Mouse (Mus musculus) bone marrow, adult 2 months (tissue): Measurements from ENCODE around the gene Zpld1. TPM values are rescaled to one million over a fixed set of nuclear protein-coding genes. Genes with fewer than 3 reads are reported as not detected.

Source experiments
- H3K27ac ChIP-seq: fragments of 200-500 bp; 2 replicates; pipeline ENCODE4 v1.5.1; 2012; ENCODE audit warnings: low read depth, mild to moderate bottlenecking, control low read depth, inconsistent platforms, low read length; ENCODE audit not compliant: control insufficient read depth, poor library complexity, insufficient read depth
- H3K4me1 ChIP-seq: fragments of 200-500 bp; 2 replicates; pipeline ENCODE4 v1.6.1; 2011; ENCODE audit warnings: low read length; ENCODE audit not compliant: control insufficient read depth, insufficient read depth
- H3K4me3 ChIP-seq: fragments of 200-500 bp; replicated peaks from 2 replicates; pipeline ENCODE3; 2011; ENCODE audit warnings: mild to moderate bottlenecking, low read depth, low read length, control low read depth; ENCODE audit not compliant: control insufficient read depth
- CTCF ChIP-seq: fragments of 200-500 bp; IDR thresholded peaks from 2 replicates; pipeline ENCODE4 v1.5.1; 2011; ENCODE audit warnings: low read length, control low read depth; ENCODE audit not compliant: control insufficient read depth, insufficient read depth
- POLR2A ChIP-seq: fragments of 200-500 bp; IDR thresholded peaks from 2 replicates; pipeline ENCODE4 v1.6.1; 2011; ENCODE audit warnings: low read depth, mild to moderate bottlenecking, control low read depth, low read length, borderline replicate concordance; ENCODE audit not compliant: control insufficient read depth
- WGBS: fragments of 180-500 bp; shearing (Covaris S2); methylation state at CpG from one replicate; pipeline ENCODE4 v1.1.7; 2018; 5-methylcytosine and 5-hydroxymethylcytosine counted together
- polyA plus RNA-seq: library from polyadenylated mRNA; stranded (reverse); fragments of >200 nt; gene quantifications from 2 replicates; pipeline ENCODE4 v1.2.4, GENCODE M21; 2011; ENCODE audit warnings: low replicate concordance; ENCODE audit not compliant: missing spikeins, insufficient read depth, insufficient read length

Gene Zpld1
- polyA plus RNA-seq, result not detected in 2 replicates

DNA sequence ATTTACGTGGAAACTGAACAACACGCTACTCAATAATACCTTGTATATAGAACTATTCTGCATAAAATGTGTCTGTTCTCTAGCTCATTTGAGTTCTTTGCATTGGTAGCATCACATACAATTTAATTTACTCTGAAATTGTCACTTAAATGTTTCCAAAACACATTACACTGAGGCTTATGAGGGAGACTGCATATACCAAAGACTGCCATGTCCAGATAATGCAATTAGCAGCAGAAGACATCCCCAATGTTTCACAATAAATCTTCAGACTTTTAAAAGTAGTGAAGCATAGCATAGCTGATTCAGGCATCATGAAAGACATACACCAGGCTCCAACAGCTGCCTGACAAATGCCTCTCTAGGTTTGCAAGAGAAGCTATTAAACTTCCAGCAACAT lies at the start of gene Zpld1:
Zpld1 (minus strand) TSS at position 101 of the 400 bp plus-strand sequence.
- H3K4me3 ChIP-seq, result no peak within 1 kb of the TSS
- H3K4me1 ChIP-seq, result no peaks in the 10 kb centered on the region
- no peak within 1 kb of the TSS for H3K27ac ChIP-seq
- TF ChIP-seq POLR2A (no peak), CTCF (no peak)
- WGBS, result 97% methylated on average over 2 of the region's 2 CpGs

GRCm38 (mm10) chr16:55345644-55346043 lies 47.9 kb upstream of the Zpld1 start:
- WGBS, result 79% methylated on average over 3 of the region's 3 CpGs
- no peaks in the 10 kb centered on the region for H3K4me1 ChIP-seq
- TF ChIP-seq CTCF (no peak), POLR2A (no peak)

GRCm38 (mm10) chr16:55321542-55322514 lies 24.0 kb upstream of the Zpld1 start:
- Histone ChIP-seq H3K4me1 (no peaks in the 10 kb centered on the region), H3K4me3 (no peak overlapping the region), H3K27ac (no peak overlapping the region)
- 64% methylated on average over 8 of the region's 8 CpGs for WGBS
- no peak for TF ChIP-seq CTCF

More at GRCm38 (mm10) chr16:55345644-55346043, 47.9 kb upstream of the Zpld1 start:
- Histone ChIP-seq H3K27ac (no peak overlapping the region), H3K4me3 (no peak overlapping the region)

DNA sequence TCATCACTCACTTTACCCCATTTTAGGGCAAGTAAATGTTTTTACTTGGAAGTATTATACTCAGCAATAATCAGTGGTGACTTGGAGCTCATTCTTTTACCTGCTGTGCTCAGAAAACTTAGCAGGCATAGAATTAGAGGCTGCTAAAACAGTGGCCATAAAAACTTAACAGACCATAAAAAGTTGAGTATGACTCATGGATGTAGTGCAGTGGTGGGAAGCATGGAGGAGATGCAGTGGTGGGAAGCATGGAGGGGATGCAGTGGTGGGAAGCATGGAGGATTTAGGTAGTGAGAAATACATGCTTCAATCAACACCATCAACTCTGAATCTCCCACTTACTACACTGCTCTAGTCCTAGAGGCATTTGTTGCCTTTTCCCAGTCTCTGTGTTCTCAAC lies 19.2 kb upstream of the Zpld1 start:
- Histone ChIP-seq H3K27ac (no peak overlapping the region), H3K4me3 (no peak overlapping the region), H3K4me1 (no peaks in the 10 kb centered on the region)
- no peak for TF ChIP-seq POLR2A
- no peak for TF ChIP-seq CTCF

DNA sequence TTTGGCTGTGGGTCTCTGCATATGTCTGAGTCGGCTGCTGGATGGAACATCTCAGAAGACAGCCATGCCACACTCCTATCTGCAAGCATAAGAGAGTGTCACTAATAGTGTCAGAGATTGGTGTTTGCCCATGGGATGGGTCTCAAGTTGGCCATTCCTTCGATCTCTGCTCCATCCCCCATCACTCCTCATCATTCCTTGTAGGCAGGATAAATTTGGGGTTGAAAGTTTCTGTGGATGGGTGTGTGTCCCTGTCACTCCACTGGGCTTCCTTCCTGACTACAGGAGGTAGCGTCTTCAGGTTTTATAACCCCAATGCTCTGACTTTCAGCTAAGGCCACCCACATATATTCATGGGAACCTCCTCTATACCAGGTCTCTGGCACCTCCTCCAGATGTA lies 14.3 kb upstream of the Zpld1 start:
- H3K4me1 ChIP-seq, result no peaks in the 10 kb centered on the region
- no peak overlapping the region for H3K27ac ChIP-seq
- WGBS, result 74% methylated on average over 3 of the region's 3 CpGs
- no peak overlapping the region for H3K4me3 ChIP-seq
- TF ChIP-seq CTCF, result no peak
- TF ChIP-seq POLR2A, result no peak

DNA sequence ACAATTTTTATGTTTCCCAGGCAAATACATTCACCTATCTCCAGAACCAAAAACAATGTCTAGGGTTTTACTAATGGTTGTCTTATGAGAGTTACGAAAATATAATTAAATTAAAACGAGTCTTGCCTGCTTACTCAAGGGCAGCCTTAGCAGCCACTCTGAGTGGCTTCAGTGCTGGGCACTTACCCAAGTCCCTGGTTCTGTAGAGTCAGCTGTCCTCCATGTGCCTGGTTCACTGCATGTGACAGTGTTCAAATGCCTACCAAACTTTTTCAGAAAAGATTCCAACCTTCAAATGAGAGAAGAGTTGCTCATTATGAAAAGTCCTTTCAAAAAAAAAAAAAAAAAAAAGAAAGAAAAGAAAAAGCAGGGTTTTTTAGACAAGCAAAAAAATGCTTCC lies 15.1 kb downstream of the Zpld1 start:
- no peaks in the 10 kb centered on the region for H3K4me1 ChIP-seq
- H3K4me3 ChIP-seq, result no peak overlapping the region
- no peak overlapping the region for H3K27ac ChIP-seq
- TF ChIP-seq POLR2A (no peak), CTCF (no peak)
- WGBS, result 72% methylated on average over 2 of the region's 2 CpGs

GRCm38 (mm10) chr16:55277447-55277846 lies 20.3 kb downstream of the Zpld1 start:
- no peak for TF ChIP-seq CTCF
- no peak for TF ChIP-seq POLR2A
- H3K4me3 ChIP-seq, result no peak overlapping the region
- H3K27ac ChIP-seq, result no peak overlapping the region
- WGBS, result 82% methylated on average over 3 of the region's 3 CpGs
- no peaks in the 10 kb centered on the region for H3K4me1 ChIP-seq

GRCm38 (mm10) chr16:55265281-55265680 lies 32.5 kb downstream of the Zpld1 start:
- no peaks in the 10 kb centered on the region for H3K4me1 ChIP-seq
- WGBS, result 63% methylated on average over 4 of the region's 4 CpGs
- no peak for TF ChIP-seq CTCF
- no peak for TF ChIP-seq POLR2A
- H3K4me3 ChIP-seq, result no peak overlapping the region
- H3K27ac ChIP-seq, result no peak overlapping the region
